Mouse (Mus musculus): ENCODE data around the gene Abhd15. TPM values are rescaled to one million over a fixed set of nuclear protein-coding genes. Genes with fewer than 3 reads are reported as not detected.

Abhd15 gene
- total RNA-seq (2021) = 1 to 10 TPM; 1.4 to 1.6 TPM

DNA sequence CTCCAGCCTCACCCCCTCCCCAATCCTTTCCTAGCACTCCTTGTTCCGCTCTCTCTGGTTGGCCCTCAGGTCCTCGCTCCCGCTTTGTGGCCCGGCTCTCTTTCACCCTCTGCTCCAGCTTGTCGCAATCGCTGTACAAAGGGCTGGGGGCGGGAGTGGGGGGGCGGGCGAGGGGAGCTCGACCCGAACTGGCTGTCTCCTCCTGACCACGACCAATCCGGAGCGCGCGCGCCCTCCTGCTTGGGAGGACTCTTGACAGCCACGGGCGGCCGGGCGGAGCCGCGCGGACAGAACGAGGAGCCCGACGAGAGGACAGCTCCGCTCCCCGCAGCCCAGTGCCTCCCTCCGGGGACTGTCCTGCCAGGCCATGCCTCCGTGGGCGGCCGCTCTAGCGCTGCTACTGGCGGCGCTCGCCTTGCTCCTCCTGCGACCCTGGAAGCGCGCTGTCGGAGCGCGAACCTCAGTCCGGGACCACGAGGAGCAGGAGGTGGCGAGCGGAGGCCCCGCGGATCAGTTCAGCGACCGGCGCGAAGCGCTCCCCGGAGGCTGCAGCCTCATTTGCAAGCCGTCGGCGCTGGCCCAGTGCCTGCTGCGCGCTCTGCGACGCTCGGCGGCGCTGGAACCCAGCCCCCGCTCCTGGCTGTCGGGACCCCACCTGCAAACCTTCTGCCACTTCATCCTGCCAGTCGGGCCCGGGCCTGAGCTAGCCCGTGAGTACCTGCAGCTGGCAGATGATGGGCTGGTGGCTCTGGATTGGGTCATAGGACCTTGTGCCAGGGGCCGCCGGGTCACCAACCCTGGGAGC is at the start of gene Abhd15:
TSS of gene Abhd15 (plus strand) at position 290 of the 805 bp plus-strand sequence.
- DNase-seq (ENCODE audit: extremely low spot score in 1 of 2, low spot score in 1 of 2) = peak in 1 of 2 experiments; percentile 55

DNA sequence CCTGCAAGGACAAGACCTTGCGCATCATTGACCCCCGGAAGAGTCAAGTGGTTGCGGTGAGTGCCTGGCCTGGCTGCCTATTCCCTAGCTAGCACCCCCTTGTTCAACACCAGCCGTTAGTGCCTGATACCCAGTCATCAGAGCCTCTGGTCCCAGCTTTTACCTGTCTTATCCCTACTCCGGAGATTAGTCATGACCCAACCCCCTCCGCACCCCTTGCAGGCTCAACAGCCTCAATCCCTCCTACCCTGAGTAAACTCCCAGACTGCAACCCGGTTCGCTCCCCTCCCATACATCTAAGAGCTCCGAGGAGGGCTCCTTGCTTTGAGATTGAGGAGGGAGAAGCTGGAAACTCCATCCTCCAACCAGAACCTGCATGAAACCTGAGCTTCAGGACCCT is 48.4 kb upstream of the Abhd15 start:
- DNase-seq (ENCODE audit: extremely low spot score in 1 of 2, low spot score in 1 of 2) = no peak

DNA sequence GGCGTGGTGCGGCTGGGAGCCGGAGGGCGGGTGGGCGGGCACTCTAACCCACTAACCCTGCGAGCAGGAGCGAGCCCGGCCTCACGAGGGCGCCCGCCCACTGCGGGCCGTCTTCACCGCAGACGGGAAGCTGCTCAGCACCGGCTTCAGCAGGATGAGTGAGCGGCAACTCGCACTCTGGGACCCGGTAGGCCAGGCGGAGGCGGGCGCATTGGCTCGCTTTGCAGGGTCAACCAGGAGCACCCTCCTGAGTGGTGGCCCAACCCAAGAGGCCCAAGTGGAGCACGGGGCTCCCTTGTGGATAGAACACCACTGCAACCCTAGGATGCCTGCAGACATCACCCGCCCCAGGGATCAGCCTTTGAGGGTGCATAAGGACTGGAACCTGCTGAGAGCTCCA is 47.8 kb upstream of the Abhd15 start:
- peak; percentile 50 to 71 for DNase-seq (ENCODE audit: extremely low spot score in 1 of 2, low spot score in 1 of 2)

DNA sequence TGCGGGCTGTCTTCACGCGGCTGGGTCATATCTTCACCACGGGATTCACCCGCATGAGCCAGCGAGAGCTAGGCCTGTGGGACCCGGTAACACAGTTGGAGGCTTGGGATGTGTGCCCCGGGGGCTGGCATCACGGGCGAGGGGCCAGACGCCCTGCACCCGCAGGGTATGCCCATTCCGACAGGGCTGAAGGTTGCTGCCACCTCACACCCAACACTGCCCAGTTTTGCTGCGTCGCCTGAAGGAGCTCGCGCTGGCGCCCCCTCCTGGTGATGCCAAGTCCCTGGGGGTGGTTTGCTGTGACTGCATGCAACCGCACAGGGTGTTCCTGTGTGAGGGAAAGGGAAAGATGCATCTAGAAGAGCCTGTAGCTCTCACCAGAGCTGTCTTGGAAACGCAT is 47.1 kb upstream of the Abhd15 start:
- DNase-seq (ENCODE audit: extremely low spot score in 1 of 2, low spot score in 1 of 2) = peak; percentile 70 to 90

DNA sequence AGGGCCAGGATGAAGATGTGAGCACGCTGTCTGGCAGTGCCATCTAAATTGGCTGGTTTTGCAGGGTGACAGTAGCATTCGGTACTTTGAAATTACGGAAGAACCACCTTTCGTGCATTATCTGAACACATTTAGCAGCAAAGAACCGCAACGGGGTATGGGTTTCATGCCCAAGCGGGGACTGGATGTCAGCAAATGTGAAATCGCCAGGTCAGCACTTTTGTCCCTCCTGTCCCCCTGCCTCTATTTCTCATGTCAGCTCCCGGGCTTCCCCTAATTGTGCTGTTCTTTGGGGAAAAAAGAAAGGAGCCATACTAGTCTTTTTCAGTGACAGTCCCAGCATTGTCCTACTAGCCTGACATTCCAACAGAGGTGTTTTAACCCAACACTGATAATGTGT is 46.5 kb upstream of the Abhd15 start:
- DNase-seq (ENCODE audit: extremely low spot score in 1 of 2, low spot score in 1 of 2) = no peak

DNA sequence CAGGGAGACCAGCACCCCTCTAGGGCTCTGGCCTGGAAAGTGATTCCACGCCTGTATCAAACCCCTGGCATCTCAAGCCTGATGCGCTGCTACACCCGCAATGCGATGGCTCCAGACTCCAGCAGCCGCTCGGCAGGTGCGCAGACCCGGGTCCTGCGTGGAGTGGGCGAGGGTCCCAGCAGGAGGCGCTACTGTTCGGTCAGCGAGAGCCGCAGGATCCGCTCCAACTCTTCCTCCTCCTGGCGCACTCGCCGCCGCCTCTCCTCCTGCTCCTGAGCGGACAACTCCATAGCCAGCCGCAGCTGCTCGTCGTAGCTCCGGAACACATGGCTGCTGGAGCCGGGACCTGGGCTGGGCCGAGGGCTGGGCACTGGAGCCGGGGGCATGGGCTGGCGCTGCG is 43.5 kb upstream of the Abhd15 start:
- no peak for DNase-seq (ENCODE audit: extremely low spot score in 1 of 2, low spot score in 1 of 2)

DNA sequence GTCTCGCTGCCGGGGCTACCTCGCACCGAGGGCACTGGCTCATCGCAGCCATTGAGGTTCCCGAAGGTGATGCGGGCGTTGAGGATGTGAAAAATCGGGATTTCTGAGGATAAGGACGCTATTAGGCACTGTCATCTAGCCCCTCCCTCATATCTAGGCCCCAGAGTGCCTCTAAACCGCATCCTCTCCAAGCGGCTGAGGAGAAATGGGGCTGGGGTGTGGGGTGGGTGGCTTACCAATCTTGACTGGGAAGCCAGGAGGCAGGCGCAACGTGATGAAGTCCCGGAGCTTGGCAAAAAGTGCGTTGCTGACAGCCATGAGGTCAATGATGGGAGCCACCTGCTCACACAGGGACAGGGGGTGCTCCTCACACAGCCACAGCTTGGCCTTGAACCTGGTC is 42.1 kb upstream of the Abhd15 start:
- no peak for DNase-seq (ENCODE audit: extremely low spot score in 1 of 2, low spot score in 1 of 2)

DNA sequence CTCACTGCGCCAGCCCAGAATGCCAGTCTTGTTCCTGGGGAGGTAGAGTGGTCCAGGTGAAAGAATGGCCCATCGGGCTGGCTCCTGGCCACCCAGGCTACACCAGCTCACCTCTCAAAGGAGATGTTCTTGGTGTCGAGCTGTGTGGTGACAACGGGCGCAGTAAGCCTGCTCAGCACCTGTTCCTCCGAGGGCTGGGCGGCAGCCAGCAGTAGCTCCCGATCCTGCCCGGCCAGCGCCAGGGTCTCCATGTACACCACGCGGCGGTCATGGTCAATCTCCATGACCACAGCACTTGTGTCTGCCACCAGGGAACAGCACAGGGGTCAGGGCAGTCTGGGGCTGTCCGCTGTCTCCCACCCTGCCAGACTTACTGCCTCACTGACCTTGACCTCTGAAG is 38.7 kb upstream of the Abhd15 start:
- no peak for DNase-seq (ENCODE audit: extremely low spot score in 1 of 2, low spot score in 1 of 2)

DNA sequence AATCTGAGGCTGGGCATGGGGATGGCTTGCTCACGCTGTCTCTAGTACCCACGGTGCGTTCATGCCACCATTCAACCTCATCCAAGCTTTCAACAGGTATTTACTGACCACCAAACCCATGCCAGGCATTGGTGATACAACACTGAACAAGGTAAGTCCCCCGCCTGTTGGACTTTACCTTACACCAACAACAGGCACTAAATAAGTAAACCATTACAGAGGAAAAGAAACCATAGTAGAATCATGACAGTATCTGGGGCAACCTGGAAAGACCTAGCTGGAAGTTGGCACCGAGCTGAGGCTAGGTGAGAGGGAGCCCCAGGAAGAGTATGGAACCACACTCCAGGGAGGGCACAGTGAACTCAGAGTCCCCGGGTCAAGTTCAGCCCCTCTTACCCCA is 38.0 kb upstream of the Abhd15 start:
- no peak for DNase-seq (ENCODE audit: extremely low spot score in 1 of 2, low spot score in 1 of 2)

DNA sequence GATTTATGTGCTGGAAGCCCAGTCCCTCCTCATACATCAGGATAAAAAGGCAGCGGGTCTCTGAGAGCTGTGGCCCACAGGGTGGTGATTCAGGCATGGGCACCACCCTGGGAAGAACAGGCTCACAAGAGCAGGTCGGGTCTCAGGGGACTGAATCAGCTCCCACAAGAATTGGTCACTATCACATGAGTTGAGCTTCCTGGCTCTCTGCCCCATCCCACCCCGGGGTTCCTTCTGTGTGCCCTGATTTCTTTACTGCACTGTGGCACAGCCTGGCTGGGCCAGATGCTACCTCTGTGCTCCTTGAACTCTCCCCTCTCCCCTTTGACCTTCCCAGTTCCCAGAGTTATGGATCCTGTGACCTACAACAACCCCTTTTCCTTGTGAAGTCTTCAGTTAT is 31.9 kb upstream of the Abhd15 start:
- DNase-seq (ENCODE audit: extremely low spot score in 1 of 2, low spot score in 1 of 2) = no peak

DNA sequence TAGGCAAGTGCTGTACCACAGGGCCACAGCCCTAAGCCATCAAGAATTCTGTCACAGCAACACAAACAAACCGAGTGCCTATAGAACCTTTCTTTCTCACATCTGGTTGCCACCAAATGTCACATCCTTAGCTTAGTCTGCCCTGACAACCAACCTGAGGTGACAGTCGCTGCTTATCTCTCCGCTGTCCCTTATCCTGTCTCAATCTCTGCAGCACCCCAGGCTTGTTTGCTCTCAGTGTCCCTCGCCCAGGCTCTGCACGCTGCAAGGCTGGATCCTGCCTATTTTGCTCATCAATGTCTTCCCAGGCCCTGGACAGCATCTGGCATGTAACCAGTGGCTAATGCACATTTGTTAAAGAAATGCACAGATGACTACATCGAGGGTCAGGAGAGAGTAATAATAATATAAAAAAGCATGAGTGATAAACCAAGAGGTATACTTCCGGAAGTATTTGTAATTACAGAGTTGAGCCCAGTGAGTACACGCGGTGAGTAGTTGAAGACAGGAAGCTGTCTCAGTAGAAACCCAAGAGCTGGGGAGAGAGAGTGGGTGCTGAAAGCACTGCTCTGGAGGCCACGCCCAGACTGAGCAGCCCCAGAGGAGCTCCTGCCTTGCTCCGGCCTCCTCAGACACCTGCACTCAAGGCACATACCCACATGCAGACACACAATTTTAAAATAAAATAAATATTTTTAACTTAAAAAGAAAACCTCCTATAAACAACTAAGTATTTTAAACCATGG is 31.2 kb upstream of the Abhd15 start:
- no peak for DNase-seq (ENCODE audit: extremely low spot score in 1 of 2, low spot score in 1 of 2)

DNA sequence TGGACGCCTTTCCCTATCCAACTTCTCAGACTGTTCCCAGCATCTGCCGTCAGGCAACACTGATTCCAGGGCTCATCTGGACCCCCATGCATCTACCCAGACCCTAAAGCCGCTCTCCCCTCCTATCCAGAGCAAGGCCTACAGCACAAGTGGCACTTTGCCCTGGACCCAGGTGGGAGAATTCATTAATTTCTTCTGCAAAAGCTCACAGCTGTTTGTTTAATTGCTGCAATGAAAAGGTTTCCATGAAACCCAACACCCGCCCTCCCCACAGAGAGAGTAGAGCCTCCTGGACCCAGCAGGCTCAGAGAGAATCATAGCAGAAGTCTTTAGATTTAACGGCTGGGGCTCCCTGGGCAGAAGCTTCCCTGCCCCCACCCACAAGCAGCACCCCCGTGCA is 29.7 kb upstream of the Abhd15 start:
- DNase-seq (ENCODE audit: extremely low spot score in 1 of 2, low spot score in 1 of 2) = no peak

DNA sequence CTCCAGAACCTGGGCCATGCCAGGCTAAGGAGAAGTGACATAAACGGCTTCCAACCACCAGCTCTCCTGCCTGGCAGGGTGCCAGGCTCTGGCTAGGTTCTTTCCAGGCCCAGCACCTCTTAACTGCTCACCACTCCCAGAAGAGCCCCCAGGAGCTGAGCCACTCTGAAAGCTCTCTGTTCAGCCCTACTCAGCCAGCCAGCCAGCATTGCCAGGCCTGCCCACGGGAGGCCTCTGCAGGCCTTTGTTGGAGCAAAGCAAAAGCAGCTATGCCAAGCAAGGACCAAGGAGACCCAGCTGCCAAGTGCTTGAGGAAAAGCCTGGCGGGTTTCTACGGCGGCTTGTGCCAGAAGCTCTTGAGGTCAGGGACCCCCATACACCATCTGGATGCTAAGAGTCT is 28.1 kb upstream of the Abhd15 start:
- no peak for DNase-seq (ENCODE audit: extremely low spot score in 1 of 2, low spot score in 1 of 2)

DNA sequence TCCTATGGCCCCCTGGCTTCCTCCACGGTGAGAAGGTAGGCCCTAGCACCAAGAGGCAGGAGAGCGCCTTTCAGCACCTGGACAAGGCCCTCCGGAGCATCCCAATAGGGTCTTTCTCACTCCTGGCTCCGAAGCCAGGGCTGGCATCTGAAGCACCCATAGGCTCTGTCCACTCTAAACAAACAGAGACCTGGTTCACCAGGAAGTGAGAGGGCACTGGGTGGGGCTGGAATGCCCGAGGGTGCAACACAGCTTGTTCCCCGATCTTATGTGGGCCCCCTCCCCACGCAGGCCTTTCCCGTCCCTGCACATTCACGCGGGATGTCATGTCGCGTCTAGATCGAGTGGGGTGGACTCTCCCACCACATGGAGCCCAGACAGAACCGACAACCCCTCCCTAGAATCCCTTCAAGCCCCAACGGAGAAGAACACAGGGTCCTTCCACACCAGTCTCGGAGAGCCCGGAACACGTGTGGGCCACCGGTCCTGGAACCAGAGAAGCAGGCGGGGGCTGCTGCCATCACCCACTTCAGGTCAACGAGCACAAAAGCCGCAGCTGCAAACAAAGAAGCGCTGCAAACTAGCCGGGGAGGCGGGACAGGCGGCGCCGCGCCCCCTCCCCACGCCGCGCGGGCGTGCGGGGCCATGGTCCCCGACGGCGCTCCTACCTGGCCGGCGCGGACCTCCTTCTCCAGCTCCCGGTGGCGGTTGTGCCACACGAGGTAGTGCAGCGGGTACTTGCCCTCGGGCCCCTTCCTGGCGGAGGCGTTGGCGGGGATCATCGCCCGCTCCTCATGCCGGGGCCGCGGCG is 25.9 kb upstream of the Abhd15 start:
- no peak for DNase-seq (ENCODE audit: extremely low spot score in 1 of 2, low spot score in 1 of 2)

DNA sequence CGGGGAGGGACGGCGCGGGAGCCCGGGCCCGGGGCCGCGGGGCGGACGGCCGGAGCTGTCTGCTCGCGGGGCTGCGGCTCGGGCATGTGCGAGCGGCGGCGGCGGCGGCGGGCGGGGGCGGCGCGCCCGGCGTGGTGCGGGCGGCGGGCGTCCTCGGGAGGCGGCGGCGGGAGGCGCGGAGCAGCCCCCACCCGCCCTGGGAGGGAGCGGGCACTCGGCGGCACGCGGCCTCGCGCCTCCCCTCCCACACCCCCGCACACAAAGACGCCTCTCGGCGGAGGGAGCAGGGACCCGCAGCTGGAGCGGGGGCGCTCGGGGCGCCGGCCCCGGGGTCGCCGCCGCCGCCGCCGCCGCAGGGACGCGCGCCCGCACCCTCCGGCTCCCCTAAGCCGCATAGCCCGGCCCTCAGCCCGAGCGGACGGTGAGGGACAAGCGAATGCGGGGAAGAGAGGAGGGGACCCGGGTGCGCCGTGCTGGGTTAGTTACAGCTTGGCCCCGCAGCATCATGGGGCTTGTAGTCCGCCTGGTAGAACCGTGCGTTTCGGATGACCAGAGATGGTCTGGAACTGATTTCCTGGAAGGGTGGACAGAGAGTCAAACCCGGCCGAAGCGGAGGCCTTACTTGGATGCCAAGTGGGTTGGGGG is 25.2 kb upstream of the Abhd15 start, which contains the start of gene Ankrd13b:
TSS of gene Ankrd13b (minus strand) at position 88 of the 645 bp plus-strand sequence.
- peak; percentile 62 to 75 for DNase-seq (ENCODE audit: extremely low spot score in 1 of 2, low spot score in 1 of 2)

DNA sequence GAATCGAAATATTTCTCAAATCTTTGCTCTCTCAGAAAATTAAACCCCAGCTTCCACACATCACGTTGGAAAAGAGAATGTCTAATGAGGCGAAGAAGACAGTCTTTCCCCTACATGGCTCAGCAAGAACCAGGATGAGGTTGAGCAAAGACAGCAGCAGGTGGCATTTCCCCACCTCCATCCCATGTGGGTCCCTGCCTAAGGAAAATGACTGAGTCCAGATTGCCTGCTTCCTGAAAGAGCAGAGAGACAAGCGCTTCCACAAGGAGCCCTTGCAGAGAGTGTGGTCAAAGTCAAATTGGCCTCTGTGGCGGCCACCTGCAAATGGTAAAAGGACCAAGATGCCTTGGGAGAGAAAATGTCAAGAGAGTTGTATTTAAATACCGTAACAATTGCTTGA is 24.5 kb upstream of the Abhd15 start:
- no peak for DNase-seq (ENCODE audit: extremely low spot score in 1 of 2, low spot score in 1 of 2)

DNA sequence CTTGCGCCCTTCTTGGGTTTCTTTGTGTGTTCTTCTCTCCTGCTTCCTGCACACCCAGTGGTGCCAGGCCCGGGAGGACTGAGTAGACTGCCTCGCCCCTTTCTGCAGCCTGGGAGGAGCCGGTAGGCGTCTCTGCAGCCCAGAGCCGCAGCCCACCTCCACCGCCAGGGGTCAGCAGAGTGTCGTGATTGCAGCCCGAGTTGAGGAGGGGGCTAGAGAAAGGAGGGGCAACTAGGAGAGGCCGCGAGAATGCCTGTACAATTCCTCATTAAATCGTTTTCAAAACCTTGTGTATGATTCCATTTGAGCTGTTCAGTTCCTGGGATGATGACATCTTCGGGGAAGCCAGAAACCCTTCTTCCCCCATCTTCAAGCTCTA is 23.8 kb upstream of the Abhd15 start:
- peak; percentile 92 to 98 for DNase-seq (ENCODE audit: extremely low spot score in 1 of 2, low spot score in 1 of 2)

DNA sequence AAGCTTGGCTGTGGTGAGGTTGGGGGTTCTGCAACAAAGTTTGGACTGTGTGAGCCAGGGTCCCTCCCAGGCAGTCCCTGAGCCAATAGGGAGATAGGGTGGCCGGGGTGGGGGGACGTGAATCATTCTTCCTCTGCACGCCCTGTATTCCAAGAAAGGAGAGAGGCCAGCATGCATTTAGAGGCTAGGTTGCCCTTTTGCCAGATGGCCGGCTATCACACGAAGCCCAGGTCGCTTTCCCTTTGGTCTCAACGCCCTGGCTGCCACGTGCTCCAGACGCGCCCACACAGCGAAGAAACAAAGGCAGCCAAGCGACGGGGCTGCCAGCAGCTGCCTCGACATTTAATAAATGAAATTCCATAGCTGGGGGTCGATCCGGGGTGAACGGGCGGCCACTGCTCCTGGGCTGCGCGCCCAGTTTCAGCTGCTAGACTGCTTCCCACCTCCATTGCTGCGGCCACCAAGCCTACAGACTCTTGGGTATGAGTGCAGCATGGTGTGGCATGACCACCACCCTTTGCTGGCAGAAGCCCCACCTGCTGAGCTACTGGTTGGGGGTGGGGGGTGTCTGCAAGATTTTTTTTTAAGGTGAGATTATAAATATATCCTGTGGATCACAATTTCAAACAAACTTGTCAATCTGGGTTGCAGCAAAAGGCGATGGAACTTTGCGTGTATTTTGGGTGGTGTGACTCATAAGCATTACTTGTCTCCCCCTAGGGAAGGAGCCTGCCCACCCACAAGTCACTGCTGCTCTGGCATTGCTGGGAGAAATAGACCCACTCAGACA is 23.2 kb upstream of the Abhd15 start:
- DNase-seq (ENCODE audit: extremely low spot score in 1 of 2, low spot score in 1 of 2) = no peak

DNA sequence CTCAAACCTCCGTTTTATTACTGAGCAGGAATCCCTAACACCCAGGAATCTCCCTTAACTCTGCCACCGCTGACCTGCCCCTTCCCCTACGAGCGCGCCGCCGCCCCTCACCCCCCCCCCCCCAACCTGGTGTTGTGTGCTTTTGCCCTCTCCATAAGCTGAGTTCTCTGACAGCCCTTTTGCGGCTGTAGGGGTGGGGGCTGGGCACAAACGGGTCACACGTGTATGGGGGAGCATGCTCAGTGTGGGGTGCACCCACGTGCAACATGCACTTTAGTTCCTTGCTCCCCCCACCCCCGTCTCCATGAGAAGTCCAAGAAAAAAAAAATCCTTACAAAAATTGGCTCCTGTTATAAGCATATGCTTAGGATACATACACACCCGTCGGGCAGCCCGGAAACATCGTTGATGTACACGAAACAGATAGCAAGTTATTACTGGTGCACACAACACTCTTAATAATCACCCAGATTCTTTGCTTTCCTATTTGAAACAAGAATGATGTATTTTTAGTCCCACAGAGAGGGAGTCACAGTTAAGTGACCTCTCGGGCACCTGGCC is 22.5 kb upstream of the Abhd15 start:
- peak in 1 of 2 experiments; percentile 51 for DNase-seq (ENCODE audit: extremely low spot score in 1 of 2, low spot score in 1 of 2)

Measured in layer of hippocampus, postnatal 25 days (tissue).